Mouse (Mus musculus) cerebellum, adult (tissue): ENCODE measurements around the gene Mthfr.
"Not testable (repeated sequence)": the region's sequence is repeated elsewhere in the genome, so short reads cannot be mapped to it uniquely, and the experiment has no call there.

Source experiments
- ATAC-seq: cut with Nextera tagmentation; 2 replicates; pipeline ENCODE4 v1.9.2; 2017; ENCODE audit warnings: mild to moderate bottlenecking, moderate library complexity, mixed read lengths; ENCODE audit not compliant: insufficient number of reproducible peaks, low FRiP score, low TSS enrichment

Gene Mthfr

DNA sequence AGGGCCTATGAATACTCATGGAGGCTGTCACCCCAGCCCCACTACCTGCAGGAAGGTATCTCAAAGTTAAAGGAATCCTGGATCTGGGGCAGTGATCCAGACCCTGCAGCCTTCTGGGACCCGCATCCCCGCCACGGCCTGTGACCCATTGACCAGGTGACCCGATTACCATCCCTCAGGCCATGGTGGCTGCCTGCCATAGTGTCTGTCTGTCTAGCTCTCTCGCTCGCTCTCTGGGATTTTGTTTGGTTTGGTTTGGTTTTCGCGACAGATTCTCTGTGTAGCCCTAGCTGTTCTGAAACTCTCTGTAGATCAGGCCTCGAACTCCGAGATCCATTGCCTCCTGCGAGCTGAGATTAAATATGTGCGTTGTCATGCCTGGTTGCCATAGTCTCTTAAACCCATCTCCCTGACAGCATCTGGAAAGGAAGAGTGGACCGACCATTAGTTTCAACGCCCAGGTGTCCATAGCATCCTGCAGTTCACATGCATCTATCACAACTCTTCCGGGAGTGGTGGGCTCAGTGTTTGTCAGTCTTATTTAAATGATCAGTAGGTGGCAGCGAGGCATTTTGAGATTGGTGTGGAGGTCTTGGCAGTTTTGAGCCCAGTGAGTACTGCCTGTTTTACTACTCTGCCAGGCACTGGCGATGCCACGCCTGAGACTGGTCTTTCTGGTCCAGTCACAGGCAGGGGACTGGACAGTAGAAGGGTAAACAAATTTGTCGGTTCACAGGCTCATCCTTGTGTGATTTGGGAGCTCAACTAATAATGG lies 564 bp downstream of the Mthfr start:
- no peak for ATAC-seq

DNA sequence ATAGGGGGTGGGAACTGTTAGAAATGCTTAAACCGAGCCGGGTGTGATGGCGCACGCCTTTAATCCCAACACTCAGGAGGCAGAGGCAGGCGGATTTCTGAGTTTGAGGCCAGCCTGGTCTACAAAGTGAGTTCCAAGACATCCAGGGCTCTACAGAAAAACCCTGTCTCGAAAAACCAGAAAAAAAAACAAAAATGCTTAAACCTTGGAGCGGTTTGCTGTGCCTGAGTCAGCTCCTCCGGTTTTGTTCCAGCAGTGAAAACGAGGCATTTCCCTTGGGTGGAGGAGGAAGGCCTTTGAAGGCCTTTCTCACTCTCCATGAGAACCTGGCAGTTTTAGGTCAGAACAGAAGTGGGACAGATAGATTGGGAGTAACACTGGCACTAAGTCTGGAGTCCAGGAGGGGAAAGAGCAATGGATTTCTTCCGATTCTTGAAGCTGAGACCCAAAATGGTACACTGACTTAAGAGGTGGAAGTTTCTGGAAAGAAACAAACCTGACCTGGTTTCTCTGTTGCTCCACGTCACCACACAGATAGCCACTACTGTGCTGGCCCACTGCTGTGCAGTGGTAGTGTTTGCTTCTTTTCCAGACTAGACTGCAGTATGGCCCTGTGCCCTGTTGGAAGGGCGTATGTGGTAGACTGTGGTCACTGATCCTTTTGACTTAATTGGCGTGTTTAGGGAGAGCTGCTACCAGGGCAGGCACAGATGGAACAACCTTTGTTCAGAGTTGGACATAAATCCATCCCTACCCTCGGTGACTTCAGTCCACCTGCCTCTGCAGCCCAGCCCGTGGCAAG lies 1.4 kb downstream of the Mthfr start:
- ATAC-seq: no peak

DNA sequence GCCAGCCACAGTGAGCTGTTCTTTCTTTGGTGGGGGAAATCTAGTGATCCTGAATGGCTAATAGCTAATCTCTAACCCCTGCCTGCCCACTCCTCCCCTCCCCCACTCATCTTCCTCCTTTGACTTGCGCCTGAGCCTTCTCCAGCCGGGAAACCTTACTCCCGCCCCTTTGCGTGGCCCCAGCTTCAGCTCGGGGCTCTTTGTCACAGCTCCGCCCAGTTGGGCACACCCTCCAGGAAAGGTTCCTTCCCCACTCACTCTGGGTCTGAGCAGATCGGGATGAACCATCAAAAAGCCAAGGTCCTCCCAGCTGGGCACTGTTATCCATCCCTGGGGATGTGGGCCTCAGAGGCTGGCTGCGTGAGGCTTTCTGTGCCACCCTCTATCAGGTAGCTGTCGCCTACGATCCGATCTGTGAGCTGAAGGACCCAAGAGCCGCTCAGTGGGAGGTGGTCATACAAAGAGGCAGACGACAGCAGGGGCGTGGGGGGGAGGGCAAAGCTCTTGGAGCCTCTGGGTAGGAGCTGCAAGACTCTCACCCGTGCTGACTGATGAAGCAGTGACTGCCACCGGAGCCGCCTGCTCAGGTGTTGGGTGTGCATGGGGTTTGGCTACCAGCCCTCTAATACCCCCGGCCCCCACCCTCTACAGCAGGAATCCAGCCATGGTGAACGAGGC lies 2.2 kb downstream of the Mthfr start:
- no peak for ATAC-seq

DNA sequence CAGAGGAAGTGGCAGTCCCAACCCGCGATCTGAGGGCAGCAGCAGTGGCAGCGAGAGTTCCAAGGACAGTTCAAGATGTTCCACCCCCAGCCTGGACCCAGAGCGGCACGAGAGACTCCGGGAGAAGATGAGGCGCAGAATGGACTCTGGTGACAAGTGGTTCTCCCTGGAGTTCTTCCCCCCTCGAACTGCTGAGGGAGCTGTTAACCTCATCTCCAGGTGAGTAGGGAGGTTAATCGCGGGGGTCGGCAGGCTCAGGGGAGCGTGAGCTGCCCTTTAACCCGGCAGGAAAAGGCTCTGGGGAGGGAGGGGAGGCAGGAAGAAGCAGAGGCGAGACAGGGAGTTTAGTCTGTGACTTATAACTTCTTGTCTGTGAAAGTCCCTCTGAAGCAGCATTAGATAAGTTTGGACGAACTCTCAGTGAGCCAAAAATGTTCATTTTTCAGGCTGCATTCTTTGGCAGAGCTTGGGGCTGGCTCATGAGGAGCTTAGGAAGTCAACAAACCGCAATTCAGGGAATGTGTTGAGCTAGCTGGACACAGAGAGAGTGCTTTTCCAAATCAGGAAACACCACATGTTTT lies 2.8 kb downstream of the Mthfr start:
- no peak for ATAC-seq

DNA sequence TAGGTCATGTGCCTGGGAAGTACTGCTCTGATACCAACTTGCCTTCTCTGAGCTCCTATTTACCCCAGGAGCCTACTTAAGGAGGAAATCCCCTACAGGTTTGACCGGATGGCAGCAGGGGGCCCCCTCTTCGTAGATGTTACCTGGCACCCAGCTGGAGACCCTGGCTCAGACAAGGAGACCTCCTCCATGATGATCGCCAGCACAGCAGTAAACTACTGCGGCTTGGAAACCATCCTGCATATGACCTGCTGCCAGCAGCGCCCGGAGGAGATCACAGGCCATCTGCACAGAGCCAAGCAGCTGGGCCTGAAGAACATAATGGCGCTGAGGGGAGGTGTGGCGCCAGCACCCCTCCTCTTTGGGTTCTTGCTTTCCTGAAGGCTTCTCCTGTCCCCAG lies 4.5 kb downstream of the Mthfr start:
- not testable (repeated sequence) for ATAC-seq

DNA sequence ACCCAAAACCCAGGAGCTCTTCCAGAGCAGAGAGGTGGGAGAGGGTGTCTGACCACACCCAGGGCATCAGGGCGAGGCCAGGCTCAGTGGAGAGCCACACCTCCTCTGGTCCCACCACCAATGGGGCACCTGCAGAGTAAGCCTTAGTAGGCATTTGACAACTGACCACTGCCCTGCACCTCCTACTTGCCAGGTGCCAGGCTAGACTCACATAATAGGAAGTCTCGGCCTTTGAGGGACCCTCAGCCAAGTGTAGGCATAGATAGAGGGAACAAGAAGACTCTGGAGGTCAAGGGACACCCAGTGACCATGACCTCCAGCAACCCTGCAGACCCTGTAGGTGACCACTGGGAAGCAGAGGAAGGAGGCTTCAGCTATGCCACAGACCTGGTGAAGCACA lies 5.2 kb downstream of the Mthfr start:
- no peak for ATAC-seq

DNA sequence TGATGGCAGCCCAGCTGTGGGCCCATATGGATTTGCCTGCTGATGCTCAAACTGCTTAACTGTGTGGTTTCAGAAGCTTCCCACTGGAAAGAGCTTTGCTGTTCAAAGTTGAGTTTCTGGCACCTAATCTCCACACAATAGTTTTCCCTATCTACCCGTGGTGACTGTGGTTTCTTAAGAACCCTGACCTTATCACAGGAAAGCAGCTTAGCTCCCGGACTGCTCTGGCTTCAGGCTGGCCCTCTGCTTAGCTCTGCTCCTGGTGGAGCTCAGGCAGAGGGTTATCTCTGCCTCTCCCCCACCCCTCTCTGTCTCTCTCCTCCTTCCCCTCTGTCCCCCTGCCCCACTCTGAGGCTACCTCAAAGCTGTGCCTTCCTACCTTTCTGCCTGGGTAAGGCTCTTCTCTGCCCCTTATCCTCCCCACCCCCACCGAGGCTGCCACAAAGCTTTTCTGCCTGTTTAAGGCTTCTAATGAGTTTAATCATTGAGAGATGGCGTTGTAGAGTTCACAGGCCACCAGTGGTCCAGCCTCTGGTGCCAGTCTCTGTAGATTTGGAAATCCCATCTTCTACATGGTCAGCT lies 7.7 kb downstream of the Mthfr start:
- ATAC-seq: no peak

DNA sequence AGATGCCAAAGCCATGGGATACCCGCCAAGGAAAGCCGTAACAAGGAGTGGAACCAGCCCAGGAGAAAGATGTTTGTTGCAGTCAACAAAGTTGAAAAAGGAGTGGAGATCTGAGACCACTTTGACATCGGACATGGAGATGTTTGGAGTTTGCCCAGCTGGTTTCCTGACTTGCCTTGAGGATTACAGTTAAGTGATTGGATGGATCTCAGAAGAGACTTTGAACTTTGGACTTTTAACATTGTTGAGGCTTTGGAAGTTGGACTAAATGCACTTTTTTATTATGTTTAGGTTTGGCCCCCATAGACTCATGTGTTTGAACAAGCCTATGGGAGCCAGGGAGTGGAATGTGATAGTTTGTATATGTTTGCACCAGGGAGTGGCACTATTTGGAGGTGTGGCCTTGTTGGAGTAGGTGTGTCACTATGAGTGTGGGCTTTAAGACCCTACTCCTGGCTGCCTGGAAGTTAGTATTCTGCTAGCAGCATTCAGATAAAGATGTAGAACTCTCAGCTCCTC lies 11.6 kb downstream of the Mthfr start:
- ATAC-seq: not testable (repeated sequence)

DNA sequence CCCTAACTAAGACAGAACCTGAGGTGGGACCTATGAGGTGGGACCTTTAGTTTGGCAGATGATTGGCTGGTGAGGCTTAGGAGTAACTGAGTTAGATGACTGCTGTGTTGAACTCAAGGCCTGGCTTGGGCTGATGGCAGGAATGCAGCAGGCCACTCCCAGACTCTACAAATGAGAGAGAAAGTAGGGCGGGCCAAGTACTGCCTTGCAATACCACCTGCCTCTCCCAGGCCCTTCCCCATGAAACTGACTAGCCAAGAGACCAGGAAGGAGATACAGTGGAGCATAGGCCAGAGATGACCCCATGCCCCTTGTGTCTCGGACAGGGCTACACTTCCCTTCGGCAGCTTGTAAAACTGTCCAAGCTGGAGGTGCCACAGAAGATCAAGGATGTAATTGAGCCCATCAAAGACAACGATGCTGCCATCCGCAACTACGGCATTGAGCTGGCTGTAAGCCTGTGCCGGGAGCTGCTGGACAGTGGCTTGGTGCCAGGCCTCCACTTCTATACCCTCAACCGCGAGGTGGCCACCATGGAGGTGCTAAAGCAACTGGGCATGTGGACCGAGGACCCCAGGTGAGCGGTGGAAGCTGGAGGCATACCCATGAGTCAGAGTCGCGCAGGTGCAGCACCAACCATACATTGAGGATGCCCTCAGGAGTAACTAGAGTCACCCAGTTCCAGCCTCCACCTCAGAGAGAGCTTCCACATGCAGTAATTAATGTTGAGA lies 12.3 kb downstream of the Mthfr start:
- ATAC-seq: no peak

DNA sequence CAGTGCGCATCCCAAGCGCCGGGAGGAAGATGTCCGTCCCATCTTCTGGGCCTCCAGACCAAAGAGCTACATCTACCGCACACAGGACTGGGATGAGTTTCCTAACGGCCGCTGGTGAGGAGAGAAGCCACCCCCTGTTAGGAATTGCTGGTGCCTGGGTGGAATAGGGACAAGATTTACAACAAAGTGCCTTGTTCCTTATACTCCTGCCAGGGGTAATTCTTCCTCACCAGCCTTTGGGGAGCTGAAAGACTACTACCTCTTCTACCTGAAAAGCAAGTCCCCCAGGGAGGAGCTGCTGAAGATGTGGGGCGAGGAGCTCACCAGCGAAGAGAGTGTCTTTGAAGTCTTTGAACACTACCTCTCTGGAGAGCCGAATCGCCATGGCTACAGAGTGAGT lies 13.0 kb downstream of the Mthfr start:
- ATAC-seq: no peak

DNA sequence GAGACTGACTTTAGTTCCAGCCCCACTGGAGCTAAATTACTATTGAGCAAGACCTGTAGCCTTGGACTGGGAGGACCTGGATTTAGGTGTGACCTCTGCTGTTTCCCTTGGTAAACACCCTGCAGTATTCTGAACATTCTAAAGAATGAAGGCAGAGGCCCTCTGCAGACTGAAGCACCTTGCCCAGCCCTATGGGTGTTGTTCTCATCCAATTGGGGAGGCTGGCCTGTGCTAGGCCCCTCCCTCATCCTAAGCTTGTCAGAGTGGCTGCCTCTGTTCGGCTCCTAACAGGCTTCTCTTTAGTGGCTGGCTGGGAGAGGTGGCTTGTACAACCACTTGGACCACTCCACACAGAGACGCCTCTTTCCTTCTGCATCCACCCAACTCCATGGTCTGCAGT lies 14.1 kb downstream of the Mthfr start:
- no peak for ATAC-seq

DNA sequence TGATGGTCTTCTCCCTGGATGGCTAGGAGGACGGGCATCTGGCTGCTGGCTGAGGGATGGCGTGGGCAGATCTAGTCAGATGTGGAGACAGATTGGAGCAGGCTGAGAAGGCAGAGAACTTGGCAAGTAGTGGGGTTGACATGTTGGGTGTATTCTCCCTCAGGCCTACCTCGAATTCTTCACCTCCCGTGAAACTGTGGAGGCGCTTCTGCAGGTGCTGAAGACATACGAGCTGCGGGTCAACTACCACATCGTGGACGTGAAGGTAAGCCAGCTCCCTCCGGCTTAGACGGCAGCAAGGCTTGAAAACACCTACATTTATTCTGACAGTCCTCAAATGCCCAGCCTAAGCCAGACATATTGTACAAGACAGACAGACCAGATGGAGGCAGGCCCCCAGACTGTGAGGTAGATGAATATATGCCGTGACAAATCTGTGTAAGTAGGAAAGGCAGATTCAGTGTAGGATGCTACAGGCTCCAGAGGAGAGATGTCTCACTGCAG lies 14.6 kb downstream of the Mthfr start:
- no peak for ATAC-seq

DNA sequence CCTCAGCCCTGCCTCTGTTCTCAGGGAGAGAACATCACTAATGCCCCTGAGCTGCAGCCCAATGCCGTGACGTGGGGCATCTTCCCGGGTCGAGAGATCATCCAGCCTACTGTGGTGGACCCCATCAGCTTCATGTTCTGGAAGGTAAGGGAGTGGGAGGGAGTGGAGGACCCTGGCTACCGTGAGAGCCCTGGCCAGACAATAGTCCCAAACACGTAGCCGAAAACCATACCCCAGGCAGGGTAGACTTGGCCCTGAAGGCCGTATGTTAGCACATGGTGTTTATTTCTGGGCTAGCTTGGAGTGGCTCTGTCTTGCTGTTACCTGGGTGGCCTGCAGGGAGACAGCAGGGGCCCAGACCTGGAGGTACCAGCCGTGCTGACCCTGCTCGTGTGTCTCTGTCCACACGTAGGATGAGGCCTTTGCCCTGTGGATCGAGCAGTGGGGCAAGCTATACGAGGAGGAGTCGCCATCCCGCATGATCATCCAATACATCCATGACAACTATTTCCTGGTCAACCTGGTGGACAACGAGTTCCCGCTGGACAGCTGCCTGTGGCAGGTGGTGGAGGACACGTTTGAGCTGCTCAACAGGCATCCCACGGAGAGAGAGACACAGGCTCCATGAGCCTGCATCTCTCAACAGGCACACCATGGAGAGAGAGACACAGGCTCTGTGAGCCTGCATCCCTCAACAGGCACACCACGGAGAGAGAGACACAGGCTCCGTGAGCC lies 16.3 kb downstream of the Mthfr start:
- 0 out of 2 replicates have a peak, but pooled peaks have one; percentile 41 for ATAC-seq

DNA sequence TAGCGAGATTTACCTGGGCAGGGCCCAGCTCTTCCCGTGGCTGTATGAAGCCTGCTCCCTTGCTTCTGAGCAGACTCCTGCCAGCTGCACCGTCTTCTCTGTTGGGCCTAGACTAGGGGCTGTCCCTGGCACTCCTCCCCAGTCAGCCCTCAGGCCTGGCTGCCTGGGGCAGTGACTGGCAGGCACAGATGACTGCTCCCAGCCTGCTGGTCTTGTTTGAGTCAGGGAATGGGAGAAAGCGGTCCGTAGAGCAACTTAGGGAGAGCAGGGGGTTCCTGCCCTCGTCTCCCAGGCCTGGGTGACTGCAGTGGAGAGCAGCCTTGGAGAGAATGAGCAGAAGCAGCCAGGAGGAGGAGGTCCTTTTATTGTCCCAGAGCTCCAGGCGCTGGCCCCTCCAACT lies 17.4 kb downstream of the Mthfr start:
- no peak for ATAC-seq

DNA sequence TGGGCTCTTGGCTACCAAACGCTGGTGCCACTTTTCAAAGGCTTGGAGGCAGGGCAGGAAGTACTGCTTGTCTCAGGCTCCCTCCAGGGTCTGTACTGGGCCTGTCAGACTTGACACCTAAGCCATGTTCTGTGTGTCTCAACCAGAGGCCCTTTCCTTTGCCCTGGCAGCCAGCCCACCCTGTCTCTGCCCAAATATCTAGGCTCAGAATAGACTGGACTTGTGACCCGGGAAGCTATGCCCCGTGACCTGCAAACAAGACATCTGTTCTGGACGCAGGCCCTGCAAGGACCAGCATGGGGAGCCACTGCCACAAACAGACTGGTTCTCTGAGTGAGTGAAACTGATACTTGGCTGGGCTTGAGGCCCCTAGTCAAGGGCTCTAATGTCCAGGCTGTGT lies 17.9 kb downstream of the Mthfr start:
- no peak for ATAC-seq

DNA sequence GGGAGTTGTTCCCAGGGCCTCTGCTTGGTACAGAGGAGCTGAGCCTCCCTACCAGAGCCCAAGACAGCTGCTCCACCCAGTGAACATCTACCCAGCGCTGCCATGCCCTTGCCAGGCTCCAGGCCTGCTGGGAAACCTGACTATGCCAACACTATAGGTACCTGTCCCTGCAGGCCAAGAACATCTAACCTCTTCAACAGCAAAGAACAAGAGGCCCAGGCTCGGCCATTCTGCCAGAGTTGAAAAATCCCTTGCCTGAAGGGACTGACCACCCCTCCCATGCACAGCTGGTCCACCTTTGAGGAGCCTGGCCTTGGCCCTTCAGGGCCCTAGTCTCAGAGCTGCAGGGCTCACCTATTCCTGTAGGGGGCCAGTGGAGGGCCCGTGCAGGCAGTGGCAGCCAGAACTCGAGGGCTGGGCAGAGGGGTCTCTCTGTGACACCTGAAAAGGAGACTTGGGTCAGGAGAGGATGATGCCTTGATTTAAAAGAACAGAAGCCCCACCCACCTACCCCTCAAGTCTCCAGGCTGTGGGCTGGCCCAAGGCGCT lies 18.9 kb downstream of the Mthfr start:
- no peak for ATAC-seq

DNA sequence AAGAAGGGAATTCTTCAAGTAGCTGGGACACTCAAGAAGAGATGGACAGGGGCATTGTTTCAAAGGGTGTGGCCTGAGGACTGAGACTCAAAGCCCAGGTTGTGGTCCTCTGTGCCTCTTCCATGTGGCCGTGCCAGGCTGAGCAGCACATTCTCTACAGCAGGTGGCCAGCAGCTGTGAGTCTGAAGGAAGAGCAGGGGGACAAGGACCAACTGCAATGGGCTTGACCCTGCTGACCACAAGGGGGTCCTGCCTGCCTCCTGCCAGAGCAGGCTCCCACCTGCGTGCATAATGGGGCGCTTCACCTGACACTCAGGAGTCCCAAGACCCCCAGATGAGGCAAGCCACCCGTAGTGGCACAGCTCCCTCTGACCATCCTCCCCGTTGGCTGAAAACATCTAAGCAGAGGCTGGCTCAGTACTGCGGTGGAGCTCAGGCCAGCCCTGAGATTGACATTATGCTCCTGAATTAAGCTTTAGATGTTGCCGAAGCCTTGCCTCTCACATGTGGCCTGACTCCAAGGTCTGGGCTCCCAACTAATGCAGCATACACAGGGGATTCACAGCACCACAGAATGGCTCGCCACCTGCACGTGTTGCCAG lies 19.4 kb downstream of the Mthfr start:
- no peak for ATAC-seq

DNA sequence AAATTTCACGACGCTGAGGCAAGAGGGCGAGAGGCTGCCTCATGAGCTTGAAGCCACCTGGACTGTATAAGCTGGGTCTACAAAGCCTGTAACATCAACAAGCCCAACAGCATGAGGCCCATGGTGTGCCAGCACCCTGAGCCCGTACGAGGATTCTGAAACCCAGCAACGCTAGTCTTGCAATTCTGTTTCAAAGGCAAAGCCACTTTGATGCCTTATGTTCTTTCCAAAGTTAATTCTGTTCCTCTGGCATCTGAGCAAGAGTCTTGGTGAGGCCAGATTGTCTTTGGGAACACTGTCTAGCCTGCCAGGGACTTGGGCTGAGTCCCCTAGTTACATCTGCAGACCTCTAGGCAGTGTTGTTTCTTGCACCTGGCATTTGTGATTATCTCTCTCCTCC lies 20.1 kb downstream of the Mthfr start:
- no peak for ATAC-seq
